Mouse (Mus musculus): Measurements from ENCODE around the gene Tm4sf20. TPM values are rescaled to one million over a fixed set of nuclear protein-coding genes. Genes with fewer than 3 reads are reported as not detected.

The Tm4sf20 gene
- 10.5 TPM in 1 of 2 replicates, not detected in the other for polyA plus RNA-seq (2015; fragmentation: Nextera tagmentation; extraction: Ambion mirVana)

GRCm38 (mm10) chr1:82768269-82768668 lies at the start of gene Tm4sf20:
Gene Tm4sf20 (minus strand): TSS chr1:82768461.
- no peak for ATAC-seq (ENCODE audit: low FRiP score)
- Histone ChIP-seq H3K36me3 (no peaks in the 10 kb centered on the region), H3K27me3 (replicated peaks) (no peaks in the 10 kb centered on the region), H3K9ac (replicated peaks) (no peak within 1 kb of the TSS), H3K4me3 (replicated peaks) (no peak within 1 kb of the TSS), H3K27ac (replicated peaks) (no peak within 1 kb of the TSS), H3K4me2 (no peak within 1 kb of the TSS), H3K4me1 (no peaks in the 10 kb centered on the region), H3K9me3 (replicated peaks) (no peaks in the 10 kb centered on the region)
- WGBS = 84% methylated on average over 5 of the region's 5 CpGs

GRCm38 (mm10) chr1:82815941-82816716 lies 47.9 kb upstream of the Tm4sf20 start:
- Histone ChIP-seq H3K9ac (replicated peaks) (no peak overlapping the region), H3K4me3 (replicated peaks) (no peak overlapping the region), H3K36me3 (no peaks in the 10 kb centered on the region), H3K4me1 (0 out of 2 replicates have a peak, but pooled peaks cover 4% of the 10 kb centered on the region), H3K4me2 (peak overlapping the region; percentile 27; the same call in 1 of the 2 replicates), H3K9me3 (replicated peaks) (no peaks in the 10 kb centered on the region), H3K27me3 (replicated peaks) (no peaks in the 10 kb centered on the region), H3K27ac (replicated peaks) (no peak overlapping the region)
- ATAC-seq (ENCODE audit: low FRiP score) = no peak
- WGBS = 67% methylated on average over 17 of the region's 17 CpGs

- Histone ChIP-seq H3K4me2 (no peak overlapping the region), H3K4me1 (0 out of 2 replicates have a peak, but pooled peaks cover 4% of the 10 kb centered on the region), H3K9me3 (replicated peaks) (no peaks in the 10 kb centered on the region), H3K36me3 (no peaks in the 10 kb centered on the region), H3K27ac (replicated peaks) (no peak overlapping the region), H3K4me3 (replicated peaks) (no peak overlapping the region), H3K9ac (replicated peaks) (no peak overlapping the region), H3K27me3 (replicated peaks) (no peaks in the 10 kb centered on the region)
- 95% methylated on average over 1 of the region's 1 CpGs for WGBS
- no peak for ATAC-seq (ENCODE audit: low FRiP score)
Observed at GRCm38 (mm10) chr1:82811766-82812165, 43.5 kb upstream of the Tm4sf20 start.

- no peaks in the 10 kb centered on the region for H3K27me3 ChIP-seq (replicated peaks)
- H3K4me1 ChIP-seq = no peaks in the 10 kb centered on the region
- H3K9me3 ChIP-seq (replicated peaks) = no peaks in the 10 kb centered on the region
- H3K27ac ChIP-seq (replicated peaks) = no peak overlapping the region
- H3K9ac ChIP-seq (replicated peaks) = no peak overlapping the region
- H3K4me2 ChIP-seq = no peak overlapping the region
- no peaks in the 10 kb centered on the region for H3K36me3 ChIP-seq
- 54% methylated on average over 3 of the region's 3 CpGs for WGBS
- ATAC-seq (ENCODE audit: low FRiP score) = no peak
- H3K4me3 ChIP-seq (replicated peaks) = no peak overlapping the region
Observed at GRCm38 (mm10) chr1:82808564-82808963, 40.3 kb upstream of the Tm4sf20 start.

GRCm38 (mm10) chr1:82807206-82807605 lies 38.9 kb upstream of the Tm4sf20 start:
- WGBS = 85% methylated on average over 7 of the region's 7 CpGs
- Histone ChIP-seq H3K4me3 (replicated peaks) (no peak overlapping the region), H3K36me3 (no peaks in the 10 kb centered on the region), H3K9ac (replicated peaks) (no peak overlapping the region), H3K9me3 (replicated peaks) (no peaks in the 10 kb centered on the region), H3K4me2 (no peak overlapping the region), H3K27me3 (replicated peaks) (no peaks in the 10 kb centered on the region), H3K4me1 (no peaks in the 10 kb centered on the region), H3K27ac (replicated peaks) (no peak overlapping the region)
- ATAC-seq (ENCODE audit: low FRiP score) = no peak

DNA sequence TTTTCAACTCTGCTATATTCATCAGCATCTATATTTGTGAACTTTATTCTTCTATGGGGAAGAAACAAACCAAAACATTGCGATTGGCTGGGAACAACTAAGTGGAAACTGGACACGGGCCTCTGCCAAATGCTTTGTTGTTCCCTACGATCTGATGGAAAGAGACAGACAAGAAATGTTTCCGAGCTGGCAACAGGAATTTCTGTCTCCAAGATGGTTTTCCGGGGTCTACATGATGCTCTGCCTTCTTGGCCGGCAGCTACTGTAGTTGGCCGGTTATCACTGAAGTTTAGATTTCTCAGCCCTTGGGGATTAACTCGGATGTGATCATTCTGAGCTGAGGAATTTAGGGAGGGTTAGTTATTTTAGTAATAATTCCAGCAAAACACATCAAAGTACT lies 38.1 kb upstream of the Tm4sf20 start:
- H3K4me1 ChIP-seq = peaks cover 3% of the 10 kb centered on the region; the same call in 1 of the 2 replicates
- H3K4me3 ChIP-seq (replicated peaks) = no peak overlapping the region
- H3K9ac ChIP-seq (replicated peaks) = no peak overlapping the region
- WGBS = 84% methylated on average over 8 of the region's 8 CpGs
- H3K27ac ChIP-seq (replicated peaks) = no peak overlapping the region
- no peaks in the 10 kb centered on the region for H3K27me3 ChIP-seq (replicated peaks)
- no peaks in the 10 kb centered on the region for H3K9me3 ChIP-seq (replicated peaks)
- H3K4me2 ChIP-seq = no peak overlapping the region
- no peak for ATAC-seq (ENCODE audit: low FRiP score)
- H3K36me3 ChIP-seq = no peaks in the 10 kb centered on the region

DNA sequence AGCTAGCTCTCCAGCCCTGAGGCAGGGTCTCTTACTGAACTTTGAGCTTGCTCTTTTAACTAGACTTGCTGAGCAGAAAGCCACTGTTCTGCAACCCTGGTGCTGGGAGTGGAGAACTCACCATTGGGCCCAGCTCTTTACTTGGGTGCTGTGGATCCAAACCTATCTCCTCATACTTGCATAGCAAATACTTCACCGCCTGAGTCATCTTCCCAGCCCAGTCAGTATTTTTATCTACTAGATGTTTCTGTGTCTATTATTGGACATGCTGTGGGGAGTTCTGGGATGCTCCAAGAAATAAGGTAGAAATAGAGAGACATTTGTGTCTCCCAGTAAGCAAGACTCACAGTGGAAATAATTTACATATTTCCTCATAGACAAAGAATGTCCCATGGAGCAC lies 35.8 kb upstream of the Tm4sf20 start:
- Histone ChIP-seq H3K9ac (replicated peaks) (no peak overlapping the region), H3K36me3 (no peaks in the 10 kb centered on the region), H3K4me3 (replicated peaks) (no peak overlapping the region), H3K27ac (replicated peaks) (no peak overlapping the region), H3K4me2 (no peak overlapping the region), H3K4me1 (peaks cover 5% of the 10 kb centered on the region; the same call in 1 of the 2 replicates), H3K27me3 (replicated peaks) (no peaks in the 10 kb centered on the region), H3K9me3 (replicated peaks) (no peaks in the 10 kb centered on the region)
- 97% methylated on average over 1 of the region's 1 CpGs for WGBS
- no peak for ATAC-seq (ENCODE audit: low FRiP score)

- Histone ChIP-seq H3K36me3 (no peaks in the 10 kb centered on the region), H3K9ac (replicated peaks) (no peak overlapping the region), H3K4me1 (peaks cover 5% of the 10 kb centered on the region; the same call in 1 of the 2 replicates), H3K4me2 (no peak overlapping the region), H3K9me3 (replicated peaks) (no peaks in the 10 kb centered on the region), H3K27me3 (replicated peaks) (no peaks in the 10 kb centered on the region), H3K4me3 (replicated peaks) (no peak overlapping the region), H3K27ac (replicated peaks) (no peak overlapping the region)
- ATAC-seq (ENCODE audit: low FRiP score) = no peak
- 82% methylated on average over 7 of the region's 7 CpGs for WGBS
Observed at GRCm38 (mm10) chr1:82803608-82804007, 35.3 kb upstream of the Tm4sf20 start.

- H3K9me3 ChIP-seq (replicated peaks) = no peaks in the 10 kb centered on the region
- H3K27ac ChIP-seq (replicated peaks) = no peak overlapping the region
- no peak overlapping the region for H3K4me2 ChIP-seq
- H3K9ac ChIP-seq (replicated peaks) = no peak overlapping the region
- H3K27me3 ChIP-seq (replicated peaks) = no peaks in the 10 kb centered on the region
- no peak for ATAC-seq (ENCODE audit: low FRiP score)
- peaks cover 5% of the 10 kb centered on the region; the same call in 1 of the 2 replicates for H3K4me1 ChIP-seq
- H3K36me3 ChIP-seq = no peaks in the 10 kb centered on the region
- 79% methylated on average over 12 of the region's 12 CpGs for WGBS
- H3K4me3 ChIP-seq (replicated peaks) = no peak overlapping the region
Observed at GRCm38 (mm10) chr1:82801105-82801783, 33.0 kb upstream of the Tm4sf20 start.

- H3K36me3 ChIP-seq = no peaks in the 10 kb centered on the region
- H3K4me3 ChIP-seq (replicated peaks) = no peak overlapping the region
- WGBS = 71% methylated on average over 4 of the region's 4 CpGs
- no peak overlapping the region for H3K27ac ChIP-seq (replicated peaks)
- H3K27me3 ChIP-seq (replicated peaks) = no peaks in the 10 kb centered on the region
- no peak overlapping the region for H3K9ac ChIP-seq (replicated peaks)
- peaks cover 10% of the 10 kb centered on the region; the same call in 1 of the 2 replicates for H3K4me1 ChIP-seq
- no peak for ATAC-seq (ENCODE audit: low FRiP score)
- H3K9me3 ChIP-seq (replicated peaks) = no peaks in the 10 kb centered on the region
- H3K4me2 ChIP-seq = no peak overlapping the region
Observed at GRCm38 (mm10) chr1:82798922-82799321, 30.7 kb upstream of the Tm4sf20 start.

DNA sequence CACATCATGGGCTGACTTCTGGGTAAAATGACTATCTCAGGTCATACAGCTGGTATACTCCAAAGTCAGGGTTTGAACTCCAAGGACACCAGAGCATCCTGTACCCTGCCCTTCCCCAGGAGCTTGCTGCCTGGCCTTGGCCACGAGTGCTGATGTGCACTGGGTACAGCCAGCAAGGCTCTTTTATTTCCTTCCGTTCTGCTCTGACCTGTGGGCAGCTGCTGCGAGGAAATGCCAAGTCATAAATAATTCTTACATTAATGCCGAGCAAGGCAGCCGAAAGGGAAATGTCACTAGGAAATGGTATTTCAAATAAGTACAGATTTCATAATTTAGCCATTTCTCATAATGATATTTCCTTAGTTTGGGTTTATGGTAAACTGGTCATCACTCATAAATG lies 30.0 kb upstream of the Tm4sf20 start:
- 40% methylated on average over 5 of the region's 5 CpGs for WGBS
- no peak for ATAC-seq (ENCODE audit: low FRiP score)
- no peak overlapping the region for H3K4me2 ChIP-seq

GRCm38 (mm10) chr1:82797088-82797487 lies 28.8 kb upstream of the Tm4sf20 start:
- WGBS = 95% methylated on average over 4 of the region's 4 CpGs
- Histone ChIP-seq H3K9me3 (replicated peaks) (no peaks in the 10 kb centered on the region), H3K9ac (replicated peaks) (no peak overlapping the region), H3K4me2 (no peak overlapping the region), H3K36me3 (no peaks in the 10 kb centered on the region), H3K27me3 (replicated peaks) (no peaks in the 10 kb centered on the region), H3K4me1 (peaks cover 11% of the 10 kb centered on the region; the same call in 1 of the 2 replicates), H3K4me3 (replicated peaks) (no peak overlapping the region), H3K27ac (replicated peaks) (no peak overlapping the region)
- no peak for ATAC-seq (ENCODE audit: low FRiP score)

More for the DNA sequence above, 30.0 kb upstream of the Tm4sf20 start:
- H3K4me1 ChIP-seq = peaks cover 11% of the 10 kb centered on the region; the same call in 1 of the 2 replicates
- no peak overlapping the region for H3K27ac ChIP-seq (replicated peaks)
- no peaks in the 10 kb centered on the region for H3K9me3 ChIP-seq (replicated peaks)
- H3K9ac ChIP-seq (replicated peaks) = no peak overlapping the region
- H3K27me3 ChIP-seq (replicated peaks) = no peaks in the 10 kb centered on the region
- H3K36me3 ChIP-seq = no peaks in the 10 kb centered on the region
- H3K4me3 ChIP-seq (replicated peaks) = no peak overlapping the region
